Mouse (Mus musculus) gastrocnemius, postnatal 25 days (tissue): ENCODE measurements around the gene Ryr3. TPM values are rescaled to one million over a fixed set of nuclear protein-coding genes. Genes with fewer than 3 reads are reported as not detected.

ENCODE experiments used
- DNase-seq: peaks from one replicate; pipeline ENCODE4 v3.0.0; 2022
- long read RNA-seq, 2 experiments: library from polyadenylated mRNA; stranded (forward); transcript quantifications; one replicate each; pipeline ENCODE4 v2.0.0; 2021
- total RNA-seq, 2 experiments: library from RNA; stranded (reverse); gene quantifications; 1 replicate in 1 of 2; 2 replicates in 1 of 2; pipeline ENCODE4 v1.2.3; 2021

Ryr3 gene
- total RNA-seq, result under 1 TPM; 0.19 to 0.36 TPM
- long read RNA-seq, experiment 1, partial matches to known transcripts, result 0 of 2 reads
- long read RNA-seq, experiment 1, other reads (novel, unspliced or antisense), result 2 of 2 reads
- long read RNA-seq, experiment 2, result 0 reads

DNA sequence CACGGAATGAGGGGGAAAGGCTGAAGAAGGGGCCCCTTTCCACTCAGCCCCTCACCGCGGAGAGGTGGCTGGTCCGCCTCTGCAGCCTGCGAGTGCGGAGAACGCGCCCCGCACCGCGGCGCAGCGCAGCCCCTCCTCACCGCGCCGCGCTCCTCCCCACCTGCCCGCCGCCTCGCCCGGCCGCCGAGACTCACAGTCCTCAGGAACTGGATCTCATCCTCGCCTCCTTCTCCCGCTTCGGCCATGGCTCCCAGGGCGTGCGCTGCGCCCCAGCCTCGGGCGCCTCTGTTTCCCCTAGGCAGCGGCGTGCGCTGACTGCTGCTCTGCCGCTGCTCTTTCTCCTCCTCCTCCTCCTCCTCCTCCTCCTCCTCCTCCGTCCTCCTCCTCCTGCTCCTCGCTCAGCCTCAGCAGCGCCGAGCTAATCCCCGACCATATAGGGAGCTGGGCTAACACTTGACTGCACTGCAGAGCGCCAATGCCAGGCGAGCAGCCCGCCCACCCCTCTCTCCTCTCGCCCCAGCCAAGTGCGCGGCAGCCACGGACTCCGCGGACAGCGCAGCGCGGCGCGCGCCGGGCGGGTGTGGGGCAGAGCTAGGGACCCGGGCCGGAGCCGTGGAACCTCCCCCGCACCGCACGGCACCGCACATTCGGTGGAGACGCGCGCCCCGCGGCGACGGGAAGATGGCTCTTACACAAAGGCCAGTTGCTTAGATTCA, at the start of gene Ryr3:
TSS of gene Ryr3 (minus strand) at position 351 of the 716 bp plus-strand sequence.
- DNase-seq, result no peak

DNA sequence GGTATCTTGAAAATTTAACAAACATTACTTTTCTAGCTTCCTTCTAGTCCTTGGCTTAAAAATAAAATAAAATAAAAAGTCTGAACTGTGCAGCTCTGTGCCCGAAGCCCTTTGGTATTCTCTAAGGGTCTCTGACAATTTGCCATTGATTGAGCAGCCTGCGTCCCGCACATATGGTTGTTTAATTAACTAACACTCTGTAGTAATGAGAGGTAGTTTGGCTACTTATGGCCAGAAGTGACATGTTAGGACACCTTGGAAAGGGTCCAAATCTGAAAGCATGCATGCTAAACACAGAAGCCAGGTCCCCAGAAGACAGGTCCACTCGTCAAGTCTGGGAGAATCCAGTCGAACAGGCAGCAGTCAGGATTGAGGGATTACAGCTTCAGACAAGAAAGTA, 22.0 kb upstream of the Ryr3 start:
- no peak for DNase-seq

DNA sequence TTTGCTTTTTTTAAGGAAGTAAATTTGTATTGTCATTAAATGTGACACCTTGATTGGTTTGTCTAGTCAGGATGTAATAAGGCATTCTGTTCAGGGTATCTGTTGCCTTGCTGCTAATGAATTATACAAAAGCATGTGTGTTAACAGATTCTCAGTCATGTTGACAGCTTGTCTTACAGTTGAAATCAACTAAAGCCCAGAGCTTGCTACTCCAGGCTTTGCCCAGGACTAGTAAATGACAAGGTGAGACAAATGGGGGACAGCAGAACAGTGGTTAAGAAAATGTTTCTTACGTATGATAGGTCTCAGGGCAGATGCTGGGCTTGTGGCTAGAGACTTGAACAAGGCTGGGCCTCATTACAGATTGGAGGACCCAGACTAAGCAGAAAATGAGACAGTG, 20.1 kb upstream of the Ryr3 start:
- no peak for DNase-seq

DNA sequence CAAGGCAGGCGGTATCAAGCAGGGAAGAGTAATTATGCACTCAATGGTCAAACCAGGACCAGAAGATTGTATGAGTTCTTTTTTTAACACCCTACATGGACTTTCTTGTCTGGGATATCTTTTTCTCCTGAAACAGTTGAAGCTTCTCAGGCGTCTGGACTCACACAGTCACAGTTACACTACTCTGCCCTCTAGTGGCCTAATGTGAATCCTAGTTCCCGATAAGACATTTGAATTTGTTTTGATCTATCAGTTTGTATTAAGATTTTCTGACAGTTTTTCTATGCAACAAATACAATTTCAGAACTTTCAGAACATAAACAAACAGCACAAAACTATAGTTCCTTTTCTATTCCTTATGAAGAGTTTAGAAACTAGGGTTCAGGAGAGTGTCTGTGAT, 17.7 kb upstream of the Ryr3 start:
- no peak for DNase-seq

DNA sequence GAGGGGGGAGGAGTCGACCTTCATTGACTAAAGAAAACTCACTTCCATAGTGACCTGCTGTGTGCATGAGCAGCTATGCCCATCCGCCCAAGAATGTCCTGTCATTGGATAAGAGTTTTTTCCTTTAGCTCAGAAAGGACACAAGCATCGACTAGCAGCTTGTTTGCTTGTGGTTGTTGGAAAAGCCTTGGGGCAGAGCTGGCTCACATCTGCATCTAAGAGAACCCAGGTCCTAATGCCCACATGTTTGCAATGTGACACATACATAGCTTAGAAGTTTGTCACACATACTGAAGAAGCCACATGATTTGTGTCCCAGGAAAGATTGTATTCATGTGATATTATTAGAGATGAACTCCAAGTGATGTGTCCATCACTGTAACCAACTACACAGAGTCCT, 16.5 kb upstream of the Ryr3 start:
- DNase-seq, result no peak

DNA sequence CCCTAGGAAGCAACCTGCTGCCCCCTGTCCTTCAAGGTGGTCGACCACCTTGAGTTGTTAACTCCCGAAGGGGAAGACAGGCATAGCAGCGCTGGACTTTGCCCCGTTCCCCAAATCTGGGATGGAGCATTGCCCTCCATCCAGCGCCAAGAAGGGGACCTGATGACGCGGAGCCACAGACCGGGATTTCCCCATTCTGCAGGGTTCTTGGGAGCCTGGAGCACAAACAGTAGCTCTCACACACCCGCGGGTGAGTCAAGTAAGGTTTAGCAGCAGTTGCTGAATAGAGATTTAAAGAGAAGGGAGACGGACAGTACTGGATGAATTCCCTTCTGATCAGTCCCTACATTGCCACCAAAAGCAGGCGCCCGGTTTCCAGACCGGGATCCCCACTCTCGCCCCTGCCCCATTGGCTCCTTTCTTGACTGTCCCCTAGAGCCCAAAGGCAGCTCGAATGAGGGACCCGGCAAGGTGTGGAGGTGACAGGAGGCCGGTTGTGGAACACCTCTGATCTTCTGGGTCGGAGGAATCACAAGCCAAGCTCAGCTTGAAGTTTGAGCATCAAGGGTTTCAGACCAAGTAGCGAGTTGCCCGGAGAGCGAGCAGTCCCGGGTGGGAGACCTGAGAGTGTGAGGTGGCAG, 671 bp downstream of the Ryr3 start:
- no peak for DNase-seq

DNA sequence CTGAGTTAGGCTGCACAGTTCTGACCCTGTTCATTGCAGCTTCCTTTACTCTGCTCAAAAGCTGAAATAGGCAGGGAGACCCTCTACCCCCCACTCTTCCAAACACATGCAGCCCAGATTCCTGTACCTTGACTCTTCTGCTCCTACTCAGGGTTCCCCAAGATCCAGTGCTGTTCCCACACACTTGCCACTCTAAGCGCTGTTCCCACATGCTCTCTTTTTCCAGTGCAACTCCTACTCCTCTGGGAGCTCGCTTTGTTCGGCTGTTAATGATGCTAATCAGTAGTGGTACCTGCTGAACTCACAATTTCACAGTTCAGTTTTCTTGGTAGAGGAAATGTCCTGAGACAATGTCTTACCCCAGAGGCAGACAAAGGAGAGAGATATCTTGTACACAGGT, 6.9 kb downstream of the Ryr3 start:
- DNase-seq, result no peak

DNA sequence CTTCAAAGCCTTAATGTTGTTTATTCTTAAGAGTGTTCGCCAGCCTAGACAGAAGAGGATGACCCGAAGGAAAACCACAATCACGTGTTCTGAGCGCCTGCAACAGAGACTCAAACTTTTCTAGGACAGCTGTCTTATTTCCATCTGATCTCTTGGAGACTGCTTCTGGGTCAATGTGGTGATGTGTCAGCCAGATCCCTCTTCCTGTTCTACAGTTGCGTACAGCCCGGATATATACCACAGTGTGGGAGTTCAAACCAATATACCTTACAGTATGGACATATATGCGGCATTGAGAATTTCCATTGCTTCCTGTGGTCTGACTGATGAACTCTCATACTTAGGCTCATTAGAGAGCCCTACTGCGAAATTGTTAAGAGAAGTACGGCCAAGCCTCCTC, 7.6 kb downstream of the Ryr3 start:
- DNase-seq, result no peak

DNA sequence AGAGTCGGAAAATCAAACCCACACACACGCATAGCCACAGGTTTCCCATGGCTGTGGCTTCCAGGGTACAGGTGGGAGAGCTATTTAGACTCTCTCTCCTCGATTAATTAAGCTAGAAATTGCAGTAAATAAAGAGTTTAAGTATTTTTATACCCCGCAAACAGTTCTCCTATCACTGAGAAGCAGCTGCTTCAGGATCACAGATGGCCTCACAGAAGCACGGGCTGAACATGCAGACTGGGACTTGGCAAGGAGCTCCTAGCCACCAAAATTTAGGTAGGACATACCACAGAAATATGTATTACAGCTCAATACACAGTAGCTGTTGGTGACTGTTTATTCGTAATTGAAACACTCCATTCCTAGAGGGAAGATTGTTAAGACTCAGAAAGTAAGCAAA, 14.0 kb downstream of the Ryr3 start:
- DNase-seq, result no peak

DNA sequence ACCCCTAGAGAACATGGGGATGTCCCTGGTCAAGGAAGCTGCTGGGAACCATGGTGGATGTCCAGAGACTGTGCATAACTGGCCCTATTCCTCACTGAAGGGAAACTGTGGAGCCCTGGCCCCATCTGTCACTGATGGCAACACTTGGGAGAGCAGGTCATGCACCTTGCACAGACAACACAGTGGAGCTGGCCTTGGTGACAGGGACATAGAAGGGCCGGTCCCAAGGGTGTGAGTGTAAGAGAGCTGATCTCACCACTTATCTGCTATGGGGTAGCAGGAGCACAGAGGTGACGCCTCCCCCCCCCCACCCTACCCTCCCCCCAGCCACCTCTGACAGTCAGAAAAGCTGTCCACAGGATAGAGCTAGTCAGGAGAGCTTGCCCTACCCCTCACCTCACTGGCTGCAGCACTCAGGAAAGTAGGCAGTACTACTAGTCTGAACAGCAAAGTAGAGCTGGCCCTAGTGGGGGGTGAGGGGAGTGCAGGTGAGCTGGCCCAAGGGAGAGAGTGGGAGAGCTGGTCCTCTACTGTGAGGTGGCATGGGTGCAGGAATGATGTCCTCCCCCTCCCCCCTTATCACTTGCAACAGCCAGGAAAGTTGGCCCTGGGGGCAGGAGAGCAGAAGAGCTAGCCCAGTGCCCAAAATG, 17.7 kb downstream of the Ryr3 start:
- no peak for DNase-seq

DNA sequence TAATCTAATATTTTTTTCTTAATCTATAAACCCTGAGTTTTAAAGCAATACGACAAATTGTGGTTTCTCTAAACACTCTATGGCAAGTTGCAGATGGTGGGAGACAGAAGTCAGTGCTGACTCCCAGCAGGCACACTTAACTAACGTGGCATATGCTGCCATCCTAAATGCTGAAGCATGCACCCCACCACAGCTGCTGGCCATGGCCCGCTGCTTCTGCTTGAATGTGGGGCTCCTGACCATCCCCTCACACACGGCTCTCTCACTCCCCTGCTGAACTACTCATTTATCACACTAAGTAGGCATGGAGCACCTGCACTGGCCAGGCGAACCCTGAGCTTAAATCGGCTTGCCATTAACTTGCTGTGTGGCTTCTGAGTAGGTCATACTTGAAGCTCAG, 29.7 kb downstream of the Ryr3 start:
- no peak for DNase-seq

DNA sequence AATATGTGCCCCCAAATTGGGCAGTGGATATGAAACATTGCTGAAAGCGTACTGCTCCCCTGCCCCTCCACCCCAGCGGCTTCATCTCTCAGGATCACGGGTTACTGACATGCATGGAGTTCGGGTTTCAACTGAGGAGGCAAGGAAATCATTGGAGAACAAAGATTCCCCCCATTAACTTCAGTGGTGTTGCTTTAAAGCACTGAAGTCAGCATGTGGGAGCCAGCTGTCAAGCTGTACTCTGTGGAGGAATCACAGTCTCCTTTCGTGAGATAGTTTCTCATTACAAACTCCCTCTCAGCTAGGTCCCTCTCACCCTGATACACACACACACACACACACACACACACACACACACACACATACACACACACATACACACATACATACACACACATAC, 35.2 kb downstream of the Ryr3 start:
- no peak for DNase-seq

DNA sequence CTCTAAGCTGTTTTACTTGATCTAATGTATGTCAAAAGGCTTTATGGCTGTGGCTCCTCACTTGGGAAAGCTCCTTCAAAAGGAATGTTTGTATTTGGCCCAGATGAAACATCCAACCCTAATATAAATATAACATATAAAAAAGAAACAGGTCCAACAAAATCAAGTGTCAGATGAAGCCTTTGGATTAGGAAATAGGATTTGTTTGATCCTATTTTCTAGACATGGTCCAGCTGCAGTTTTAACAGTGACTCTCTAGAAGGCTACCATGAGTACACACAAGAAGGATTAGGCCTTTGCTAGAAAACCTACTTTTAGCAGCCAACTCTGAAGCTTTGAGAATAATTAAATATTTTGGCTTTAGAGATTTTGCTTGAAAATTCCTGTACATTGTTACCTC, 38.8 kb downstream of the Ryr3 start:
- no peak for DNase-seq

DNA sequence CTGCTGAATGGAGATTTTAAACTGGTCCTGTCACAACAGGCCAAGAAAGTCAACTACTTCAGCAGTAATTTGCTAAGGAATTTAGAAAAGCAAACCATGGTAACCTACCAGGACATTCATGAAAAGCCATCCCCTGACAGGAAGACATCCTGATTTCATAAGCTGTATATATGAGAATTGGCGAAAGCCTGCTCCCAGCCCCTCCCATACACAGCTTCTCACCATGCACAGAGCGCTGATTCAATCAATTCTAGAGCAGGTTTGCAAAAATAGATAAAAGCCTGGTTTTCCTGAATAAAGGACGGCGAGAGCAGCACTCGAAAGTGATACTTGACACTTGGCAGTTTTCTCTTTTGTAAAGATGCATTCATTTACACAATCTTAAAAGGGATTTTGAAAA, 40.6 kb downstream of the Ryr3 start:
- DNase-seq, result no peak

DNA sequence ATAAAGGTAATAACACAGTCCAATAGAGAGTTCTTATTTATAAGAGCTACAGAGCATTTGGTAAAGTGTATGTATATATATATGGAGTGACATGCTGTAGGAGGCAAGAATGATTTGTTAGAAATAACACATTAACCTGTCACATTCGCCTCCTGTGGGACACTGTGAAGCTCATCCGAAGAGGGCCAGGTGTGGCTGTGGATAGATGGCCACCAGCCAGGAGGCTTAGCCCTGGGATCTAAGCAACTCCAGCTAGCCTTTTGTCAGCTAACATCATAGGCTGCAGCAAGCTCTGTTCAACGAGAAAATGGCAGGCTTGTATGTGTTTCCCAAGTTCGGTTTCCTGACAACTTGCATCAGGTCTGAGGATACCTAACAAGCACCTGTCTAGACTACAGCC, 48.8 kb downstream of the Ryr3 start:
- no peak for DNase-seq

DNA sequence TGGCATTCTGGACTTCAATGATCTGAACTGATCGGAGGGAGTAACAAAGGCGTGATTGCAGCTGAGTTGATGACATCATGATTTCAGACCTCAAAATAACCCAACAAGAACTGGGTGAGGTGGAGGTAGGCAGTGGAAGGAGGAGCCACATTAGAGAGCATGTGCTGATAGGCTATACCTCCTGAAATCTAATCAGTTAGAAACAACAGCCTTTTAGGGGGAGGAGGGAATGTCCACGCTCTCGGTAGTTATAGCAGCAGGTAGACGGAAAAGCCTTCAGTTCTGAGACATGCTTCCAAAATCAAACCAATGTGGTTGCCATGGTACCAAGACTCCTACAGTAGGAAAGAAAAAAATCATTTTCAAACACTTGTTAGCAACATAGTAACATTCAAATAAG, 55.4 kb downstream of the Ryr3 start:
- DNase-seq, result no peak

DNA sequence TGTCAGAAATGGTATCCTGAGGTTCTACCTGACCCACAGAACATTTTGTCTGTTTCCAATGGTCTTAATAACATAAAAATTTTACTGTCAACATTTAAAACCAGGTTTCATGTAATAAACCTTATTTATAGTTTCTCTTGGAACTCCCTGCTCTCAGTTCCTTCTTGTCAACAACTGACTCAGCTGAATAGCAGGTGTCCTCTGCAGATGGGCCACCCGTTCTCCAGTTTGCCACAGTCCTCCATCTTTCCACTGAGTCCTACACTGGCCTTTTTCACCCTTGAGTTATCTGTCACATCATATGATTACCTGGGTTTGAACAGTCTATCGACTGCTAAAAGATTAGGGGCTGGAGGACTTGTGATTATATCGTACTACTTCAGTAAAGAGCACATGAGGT, 79.1 kb downstream of the Ryr3 start:
- DNase-seq, result no peak

DNA sequence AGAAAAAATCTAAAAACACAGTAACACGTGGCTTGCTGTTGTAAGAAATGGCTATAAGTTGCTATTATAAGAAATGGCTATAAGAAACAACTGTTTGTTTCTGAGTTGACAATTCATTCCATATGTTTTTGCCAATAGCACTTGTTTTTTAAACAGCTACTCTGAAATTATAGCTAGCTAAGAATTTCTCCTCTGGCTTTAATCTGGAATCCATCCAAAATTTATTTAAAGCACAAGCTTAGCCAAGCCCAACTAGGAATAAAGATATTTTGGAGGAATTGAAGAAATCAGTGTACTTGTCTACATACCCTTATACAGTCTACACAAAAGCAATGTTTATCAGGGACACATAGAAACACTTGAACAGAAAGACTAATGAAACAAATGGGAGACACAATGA, 93.4 kb downstream of the Ryr3 start:
- DNase-seq, result no peak

DNA sequence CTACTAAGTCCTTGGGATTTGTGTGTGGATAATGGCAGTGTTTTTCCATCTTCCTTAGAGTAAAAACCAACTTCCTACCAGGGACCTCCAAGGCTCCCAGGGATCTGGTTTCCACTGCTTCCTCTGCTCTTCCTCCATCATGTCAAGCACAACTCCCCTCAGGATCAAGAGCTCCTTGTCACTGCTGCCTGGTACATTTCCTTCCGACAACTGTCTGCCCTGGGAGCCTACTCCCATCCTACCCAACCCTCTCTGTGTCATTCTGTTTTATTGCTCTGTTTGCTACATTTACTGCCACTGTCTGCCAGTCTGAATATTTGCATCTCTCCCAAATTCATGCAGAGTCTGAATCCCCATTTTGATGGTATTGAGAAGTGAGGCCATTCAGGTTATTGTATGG, 97.8 kb downstream of the Ryr3 start:
- no peak for DNase-seq

DNA sequence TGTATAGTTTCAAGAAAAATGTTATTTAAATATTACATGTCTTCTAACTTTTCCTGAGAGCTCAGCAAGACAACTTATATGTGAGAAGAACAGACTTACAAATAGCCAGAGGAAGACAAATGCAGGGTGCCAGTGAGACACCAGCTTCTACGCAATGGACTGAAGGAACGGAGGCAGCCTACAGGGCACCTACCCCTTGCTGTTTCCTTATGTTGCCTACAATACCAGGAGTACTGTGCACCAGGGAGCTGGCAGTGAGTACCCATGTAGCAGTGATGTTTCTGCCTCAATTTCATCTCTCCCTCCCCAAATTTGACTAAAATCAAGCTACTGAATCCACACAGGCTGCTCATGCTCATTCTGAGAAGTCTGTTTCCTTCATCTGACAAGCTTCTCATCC, 100.1 kb downstream of the Ryr3 start:
- no peak for DNase-seq

DNA sequence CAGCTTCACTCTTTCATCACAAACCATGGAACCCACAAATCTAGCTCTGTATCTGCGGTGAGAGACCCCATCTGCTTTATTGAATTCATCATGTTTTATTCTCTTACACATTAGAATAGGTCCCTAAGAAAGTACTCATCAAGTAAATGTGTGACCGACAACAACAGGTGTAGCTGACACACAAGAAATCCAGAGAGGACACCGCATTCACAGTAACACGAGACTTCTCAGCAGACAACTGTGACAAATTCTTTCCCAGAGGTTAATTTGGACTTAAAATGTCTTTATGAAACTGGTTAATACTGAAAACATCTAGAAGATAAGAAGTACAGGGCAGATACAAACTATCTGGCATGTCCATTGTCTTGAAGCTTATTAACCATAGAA, 101.0 kb downstream of the Ryr3 start:
- no peak for DNase-seq

DNA sequence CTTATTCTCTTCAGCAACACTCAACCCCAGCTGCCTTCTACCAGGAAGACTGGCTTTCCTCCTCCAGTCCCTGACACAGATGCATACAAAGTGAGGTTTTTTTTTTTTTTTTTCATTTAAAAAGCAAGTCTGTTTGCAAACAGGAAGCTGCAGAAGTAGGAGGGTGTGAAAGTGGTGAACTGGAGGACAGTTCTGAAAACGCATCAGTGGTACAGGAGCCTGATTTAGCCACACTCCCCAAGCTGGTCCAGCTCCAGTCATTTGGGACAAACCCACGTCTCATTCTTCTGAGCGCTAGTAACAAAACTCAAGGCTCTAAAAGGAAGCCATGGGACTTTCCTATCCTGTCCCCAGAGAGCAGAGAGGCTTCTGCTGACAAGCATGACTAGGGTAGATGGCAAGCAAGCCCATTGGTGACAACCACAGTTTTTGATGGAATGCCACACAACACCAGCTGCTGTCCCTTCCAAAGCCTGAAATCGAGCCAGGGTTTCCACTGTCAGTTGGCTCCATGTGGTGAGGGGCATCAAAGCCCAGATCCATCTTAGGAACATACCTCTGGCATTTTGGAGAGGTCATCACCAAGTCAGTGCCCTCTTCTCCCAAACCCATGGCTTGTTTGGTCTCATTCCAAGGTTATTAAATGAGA, 101.5 kb downstream of the Ryr3 start:
- no peak for DNase-seq

DNA sequence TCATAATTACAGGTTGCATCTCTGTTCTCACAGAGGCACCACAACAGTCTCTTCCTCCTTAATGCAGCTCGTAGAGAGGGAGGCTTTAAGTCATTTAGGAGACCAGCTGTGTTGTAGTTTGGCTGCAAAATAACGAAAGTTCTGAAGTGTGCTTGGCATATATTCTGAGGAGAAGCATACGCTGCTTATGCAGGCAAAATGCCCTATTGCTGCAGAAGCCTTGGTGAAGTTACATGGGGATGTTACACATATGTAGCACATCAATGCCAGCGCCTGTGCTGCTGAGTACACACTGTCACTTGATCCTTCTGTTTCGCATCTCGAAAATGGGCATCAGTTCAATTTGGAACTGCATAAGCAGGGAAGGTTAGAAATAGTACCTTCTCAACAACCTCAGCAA, 112.3 kb downstream of the Ryr3 start:
- no peak for DNase-seq
